Mouse (Mus musculus): Measurements from ENCODE around the gene Lix1. TPM values are rescaled to one million over a fixed set of nuclear protein-coding genes. Genes with fewer than 3 reads are reported as not detected.

Gene Lix1
- polyA plus RNA-seq, 1 experiment from 2014 or later: 6.1 TPM

DNA sequence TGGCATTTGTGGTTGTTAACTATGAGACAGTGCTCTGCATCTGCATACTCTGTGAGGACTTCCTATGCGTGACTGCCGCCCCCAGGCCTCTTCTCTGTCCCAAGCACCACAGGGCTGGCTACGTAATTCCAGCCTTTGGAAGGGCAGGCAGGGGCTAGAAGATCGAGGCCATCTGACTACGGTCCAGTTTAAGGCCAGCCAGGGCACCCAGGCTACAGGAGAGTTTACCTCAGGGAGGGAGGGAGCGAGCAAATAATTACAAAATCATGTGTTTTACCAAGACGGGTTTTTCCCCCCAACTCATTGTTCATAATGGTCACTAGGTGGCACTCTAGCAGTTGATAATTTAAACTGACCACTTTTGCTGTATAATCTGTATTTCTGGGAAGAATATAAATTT lies 9.6 kb upstream of the Lix1 start:
- no peaks in the 10 kb centered on the region for H3K27me3 ChIP-seq (ENCODE audit: control insufficient read depth, insufficient read depth, low read length)
- no peaks in the 10 kb centered on the region for H3K4me1 ChIP-seq (ENCODE audit: control insufficient read depth, insufficient read depth, low read length)
- H3K27ac ChIP-seq (ENCODE audit: low read depth, low read length): no peak overlapping the region
- no peak overlapping the region for H3K9ac ChIP-seq (ENCODE audit: low read depth, low read length)
- H3K9me3 ChIP-seq (replicated peaks; ENCODE audit: control insufficient read depth, low read length): no peaks in the 10 kb centered on the region
- 63% methylated on average over 7 of the region's 7 CpGs for WGBS (ENCODE audit: insufficient replicate concordance)
- no peak for ATAC-seq (replicated peaks; ENCODE audit: insufficient number of reproducible peaks, low FRiP score, low TSS enrichment)
- H3K4me3 ChIP-seq (ENCODE audit: low read depth, low read length): no peak overlapping the region
- H3K36me3 ChIP-seq (ENCODE audit: control insufficient read depth, insufficient read depth, low read length): peaks cover 11% of the 10 kb centered on the region
- H3K4me2 ChIP-seq: no peak overlapping the region

DNA sequence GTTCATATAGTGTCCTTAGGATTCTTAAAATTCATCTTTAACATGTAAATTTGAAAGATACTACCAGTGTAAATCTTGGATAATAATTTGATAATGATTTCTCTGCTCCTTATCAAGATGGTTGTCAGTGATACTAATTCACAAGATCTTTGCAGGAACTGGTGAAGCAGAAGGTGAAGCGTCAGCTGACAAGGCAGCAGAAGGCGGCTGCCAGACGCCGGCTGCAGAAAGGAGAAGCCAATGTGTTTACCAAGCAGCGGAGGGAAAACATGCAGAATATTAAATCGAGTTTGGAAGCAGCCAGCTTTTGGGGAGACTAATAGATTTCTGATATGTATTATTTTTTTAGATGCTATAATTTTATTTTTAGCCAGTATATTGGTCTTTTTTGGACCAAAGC lies 9.2 kb upstream of the Lix1 start:
- 91% methylated on average over 6 of the region's 6 CpGs for WGBS (ENCODE audit: insufficient replicate concordance)
- peaks cover 11% of the 10 kb centered on the region for H3K36me3 ChIP-seq (ENCODE audit: control insufficient read depth, insufficient read depth, low read length)

GRCm38 (mm10) chr17:17394336-17394735 lies 8.1 kb upstream of the Lix1 start:
- Histone ChIP-seq H3K4me3 (ENCODE audit: low read depth, low read length) (no peak overlapping the region), H3K9ac (ENCODE audit: low read depth, low read length) (no peak overlapping the region)

More for the DNA sequence above, 9.2 kb upstream of the Lix1 start:
- H3K9me3 ChIP-seq (replicated peaks; ENCODE audit: control insufficient read depth, low read length): no peaks in the 10 kb centered on the region
- no peak for ATAC-seq (replicated peaks; ENCODE audit: insufficient number of reproducible peaks, low FRiP score, low TSS enrichment)
- H3K4me2 ChIP-seq: no peak overlapping the region
- no peaks in the 10 kb centered on the region for H3K27me3 ChIP-seq (ENCODE audit: control insufficient read depth, insufficient read depth, low read length)
- H3K9ac ChIP-seq (ENCODE audit: low read depth, low read length): no peak overlapping the region
- H3K4me1 ChIP-seq (ENCODE audit: control insufficient read depth, insufficient read depth, low read length): no peaks in the 10 kb centered on the region
- H3K4me3 ChIP-seq (ENCODE audit: low read depth, low read length): no peak overlapping the region
- H3K27ac ChIP-seq (ENCODE audit: low read depth, low read length): no peak overlapping the region

GRCm38 (mm10) chr17:17396869-17397268 lies 5.6 kb upstream of the Lix1 start:
- no peak overlapping the region for H3K27ac ChIP-seq (ENCODE audit: low read depth, low read length)
- H3K27me3 ChIP-seq (ENCODE audit: control insufficient read depth, insufficient read depth, low read length): no peaks in the 10 kb centered on the region
- H3K36me3 ChIP-seq (ENCODE audit: control insufficient read depth, insufficient read depth, low read length): no peaks in the 10 kb centered on the region; the same call in 1 of the 2 replicates
- WGBS (ENCODE audit: insufficient replicate concordance): 65% methylated on average over 1 of the region's 1 CpGs
- H3K4me2 ChIP-seq: no peak overlapping the region
- no peaks in the 10 kb centered on the region for H3K9me3 ChIP-seq (replicated peaks; ENCODE audit: control insufficient read depth, low read length)
- no peak for ATAC-seq (replicated peaks; ENCODE audit: insufficient number of reproducible peaks, low FRiP score, low TSS enrichment)
- H3K9ac ChIP-seq (ENCODE audit: low read depth, low read length): no peak overlapping the region
- no peak overlapping the region for H3K4me3 ChIP-seq (ENCODE audit: low read depth, low read length)
- H3K4me1 ChIP-seq (ENCODE audit: control insufficient read depth, insufficient read depth, low read length): no peaks in the 10 kb centered on the region

More at GRCm38 (mm10) chr17:17394336-17394735, 8.1 kb upstream of the Lix1 start:
- Histone ChIP-seq H3K4me2 (no peak overlapping the region), H3K4me1 (ENCODE audit: control insufficient read depth, insufficient read depth, low read length) (no peaks in the 10 kb centered on the region), H3K27me3 (ENCODE audit: control insufficient read depth, insufficient read depth, low read length) (no peaks in the 10 kb centered on the region), H3K36me3 (ENCODE audit: control insufficient read depth, insufficient read depth, low read length) (peaks cover 5% of the 10 kb centered on the region), H3K27ac (ENCODE audit: low read depth, low read length) (no peak overlapping the region), H3K9me3 (replicated peaks; ENCODE audit: control insufficient read depth, low read length) (no peaks in the 10 kb centered on the region)
- 37% methylated on average over 4 of the region's 4 CpGs for WGBS (ENCODE audit: insufficient replicate concordance)
- 0 out of 2 replicates have a peak, but pooled peaks have one; percentile 22 for ATAC-seq (replicated peaks; ENCODE audit: insufficient number of reproducible peaks, low FRiP score, low TSS enrichment)

- no peak for ATAC-seq (replicated peaks; ENCODE audit: insufficient number of reproducible peaks, low FRiP score, low TSS enrichment)
- Histone ChIP-seq H3K27me3 (ENCODE audit: control insufficient read depth, insufficient read depth, low read length) (no peaks in the 10 kb centered on the region), H3K9ac (ENCODE audit: low read depth, low read length) (no peak overlapping the region), H3K9me3 (replicated peaks; ENCODE audit: control insufficient read depth, low read length) (no peaks in the 10 kb centered on the region), H3K4me1 (ENCODE audit: control insufficient read depth, insufficient read depth, low read length) (peaks cover 6% of the 10 kb centered on the region; the same call in 1 of the 2 replicates), H3K4me3 (ENCODE audit: low read depth, low read length) (no peak overlapping the region), H3K27ac (ENCODE audit: low read depth, low read length) (no peak overlapping the region), H3K4me2 (no peak overlapping the region), H3K36me3 (ENCODE audit: control insufficient read depth, insufficient read depth, low read length) (no peaks in the 10 kb centered on the region; the same call in 1 of the 2 replicates)
- WGBS (ENCODE audit: insufficient replicate concordance): 69% methylated on average over 2 of the region's 2 CpGs
Measured at GRCm38 (mm10) chr17:17398664-17399063, 3.8 kb upstream of the Lix1 start.

DNA sequence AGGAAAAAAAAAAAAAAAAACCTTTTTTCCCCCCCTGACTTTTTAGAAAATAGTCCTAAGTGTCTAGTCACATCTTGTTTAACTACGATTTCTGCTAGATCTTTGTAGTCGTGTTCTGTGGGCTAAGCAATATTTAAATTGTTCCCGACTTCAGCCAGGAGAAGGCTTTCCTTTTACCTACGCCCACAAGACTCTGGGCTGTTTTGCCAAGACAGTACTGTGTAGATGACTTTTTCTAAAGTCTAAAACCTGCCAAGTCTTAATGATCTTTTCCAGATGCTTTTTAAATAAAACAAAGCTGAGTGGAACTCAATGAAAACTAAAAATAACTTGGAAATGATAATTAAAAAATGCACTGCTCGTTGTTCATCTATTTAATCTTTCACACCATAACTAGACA lies 566 bp downstream of the Lix1 start:
- H3K9me3 ChIP-seq (replicated peaks; ENCODE audit: control insufficient read depth, low read length): no peaks in the 10 kb centered on the region
- no peak overlapping the region for H3K9ac ChIP-seq (ENCODE audit: low read depth, low read length)
- no peak overlapping the region; the same call in 1 of the 2 replicates for H3K4me3 ChIP-seq (ENCODE audit: low read depth, low read length)
- no peak overlapping the region for H3K27ac ChIP-seq (ENCODE audit: low read depth, low read length)
- peaks cover 6% of the 10 kb centered on the region; the same call in 1 of the 2 replicates for H3K4me1 ChIP-seq (ENCODE audit: control insufficient read depth, insufficient read depth, low read length)
- no peaks in the 10 kb centered on the region for H3K36me3 ChIP-seq (ENCODE audit: control insufficient read depth, insufficient read depth, low read length)
- H3K4me2 ChIP-seq: peak overlapping the region; percentile 49
- ATAC-seq (replicated peaks; ENCODE audit: insufficient number of reproducible peaks, low FRiP score, low TSS enrichment): no peak
- 33% methylated on average over 5 of the region's 5 CpGs for WGBS (ENCODE audit: insufficient replicate concordance)
- H3K27me3 ChIP-seq (ENCODE audit: control insufficient read depth, insufficient read depth, low read length): no peaks in the 10 kb centered on the region

DNA sequence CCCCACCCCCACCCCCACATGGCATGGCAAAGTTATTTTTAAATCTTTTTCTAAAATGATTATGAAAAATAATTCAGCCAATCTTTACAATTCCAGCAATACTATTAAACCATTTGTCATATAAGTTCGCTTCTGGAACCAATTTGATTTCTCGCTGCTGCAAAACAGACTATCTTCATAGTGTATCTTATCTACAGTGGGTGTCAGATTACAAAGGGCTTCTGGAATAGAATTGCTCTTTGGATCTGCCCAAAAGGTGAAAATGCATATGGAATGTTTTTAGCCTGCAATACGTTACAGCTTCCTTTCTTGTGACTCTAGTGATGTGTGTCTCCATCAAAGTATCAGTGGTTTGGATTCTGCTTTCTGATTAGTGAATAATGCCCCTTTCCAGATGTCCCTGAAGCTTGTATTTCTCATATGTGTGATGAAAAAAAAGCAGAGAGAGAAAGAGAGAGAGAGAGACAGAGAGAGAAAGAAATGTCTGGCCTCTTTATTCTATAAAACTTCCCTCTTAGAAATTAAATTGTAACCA lies 1.2 kb downstream of the Lix1 start:
- H3K27me3 ChIP-seq (ENCODE audit: control insufficient read depth, insufficient read depth, low read length): no peaks in the 10 kb centered on the region
- ATAC-seq (replicated peaks; ENCODE audit: insufficient number of reproducible peaks, low FRiP score, low TSS enrichment): no peak
- H3K9me3 ChIP-seq (replicated peaks; ENCODE audit: control insufficient read depth, low read length): no peaks in the 10 kb centered on the region
- 22% methylated on average over 3 of the region's 3 CpGs for WGBS (ENCODE audit: insufficient replicate concordance)
- peaks cover 6% of the 10 kb centered on the region; the same call in 1 of the 2 replicates for H3K4me1 ChIP-seq (ENCODE audit: control insufficient read depth, insufficient read depth, low read length)
- H3K36me3 ChIP-seq (ENCODE audit: control insufficient read depth, insufficient read depth, low read length): no peaks in the 10 kb centered on the region
- no peak overlapping the region for H3K9ac ChIP-seq (ENCODE audit: low read depth, low read length)
- no peak overlapping the region for H3K4me3 ChIP-seq (ENCODE audit: low read depth, low read length)
- H3K27ac ChIP-seq (ENCODE audit: low read depth, low read length): no peak overlapping the region
- H3K4me2 ChIP-seq: no peak overlapping the region

DNA sequence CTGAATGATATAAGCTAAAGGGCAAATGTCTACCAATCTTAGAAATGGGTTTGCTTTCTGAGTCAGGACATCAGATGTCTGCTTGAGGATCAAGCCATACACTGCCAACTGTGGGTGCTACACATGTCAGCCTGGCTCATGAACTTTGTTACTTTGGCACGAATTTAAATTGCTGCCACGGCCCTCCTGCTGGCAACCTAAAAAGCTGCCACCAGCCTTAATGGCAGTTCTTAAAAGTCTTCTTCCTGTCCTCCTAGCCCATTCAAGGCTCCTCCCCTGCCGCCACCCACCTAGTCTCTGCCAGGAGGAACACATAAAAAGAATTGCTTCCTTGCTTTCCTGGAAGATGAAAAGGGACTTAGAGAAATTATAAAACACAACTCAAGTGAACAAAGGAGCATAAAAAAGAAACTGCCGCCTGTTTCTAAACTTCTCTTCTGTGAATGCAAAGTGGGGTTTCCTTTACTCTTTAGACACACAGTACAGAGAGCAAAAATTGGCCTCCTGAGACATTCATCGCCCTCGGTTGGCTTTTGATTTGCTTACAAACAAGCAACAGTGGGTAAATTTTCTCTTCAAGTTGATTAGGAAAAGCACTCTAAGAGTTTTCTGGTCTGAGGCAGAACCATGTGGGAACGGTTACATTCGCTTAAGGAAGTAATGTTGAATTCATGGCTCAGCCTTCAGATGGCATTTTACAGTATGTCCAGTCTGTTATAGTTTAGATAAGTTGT lies 2.5 kb downstream of the Lix1 start:
- Histone ChIP-seq H3K9me3 (replicated peaks; ENCODE audit: control insufficient read depth, low read length) (no peaks in the 10 kb centered on the region), H3K36me3 (ENCODE audit: control insufficient read depth, insufficient read depth, low read length) (no peaks in the 10 kb centered on the region), H3K4me2 (no peak overlapping the region), H3K9ac (ENCODE audit: low read depth, low read length) (no peak overlapping the region), H3K4me3 (ENCODE audit: low read depth, low read length) (no peak overlapping the region), H3K27me3 (ENCODE audit: control insufficient read depth, insufficient read depth, low read length) (no peaks in the 10 kb centered on the region), H3K4me1 (ENCODE audit: control insufficient read depth, insufficient read depth, low read length) (peaks cover 6% of the 10 kb centered on the region; the same call in 1 of the 2 replicates), H3K27ac (ENCODE audit: low read depth, low read length) (no peak overlapping the region)
- ATAC-seq (replicated peaks; ENCODE audit: insufficient number of reproducible peaks, low FRiP score, low TSS enrichment): no peak
- 56% methylated on average over 8 of the region's 8 CpGs for WGBS (ENCODE audit: insufficient replicate concordance)

All from heart, embryonic 11.5 days (tissue).